Comparison of ENCODE assay signal across 28 mouse cellular contexts in the genomic region with DNA sequence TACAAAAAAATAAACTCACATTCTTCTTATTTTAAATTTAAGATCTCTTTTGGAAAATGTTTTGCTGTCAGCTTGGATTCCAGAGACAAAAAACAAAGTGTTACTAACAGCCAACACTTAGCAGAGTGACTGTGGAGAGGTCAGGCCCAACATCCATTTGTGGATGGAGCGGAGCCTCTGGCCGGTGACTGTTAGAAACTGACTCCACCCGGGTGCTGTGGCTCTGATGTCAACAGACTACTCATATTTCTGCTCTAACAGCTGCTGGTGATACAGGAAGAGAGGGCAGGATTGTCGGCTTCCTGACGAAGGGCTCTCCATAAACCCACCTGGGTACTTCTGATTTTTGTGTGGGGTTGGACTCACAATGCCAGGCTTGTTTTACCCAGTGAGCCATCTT. TPM values are rescaled to one million over a fixed set of nuclear protein-coding genes. Genes with fewer than 3 reads are reported as not detected.
DNase-seq lines count a peak whose midpoint lies in the region; ATAC-seq and TF ChIP-seq lines count a peak whose summit lies in the region.
"Had no signal": no experiment of that assay in that cellular context is flagged by ENCODE, and none has a peak within 500 bp of the region (broad histone marks: within the 10 kb centered on the region; RNA-seq: fewer than 3 reads in every experiment).

No protein-coding gene starts in this region.

- 0 out of 2 replicates have a peak, but pooled peaks cover 3% of the 10 kb centered on the region for H3K4me1 ChIP-seq in lung, embryonic 14.5 days (ENCODE audit: insufficient read depth)
- H3K4me1 ChIP-seq: limb, embryonic 15.5 days; midbrain, embryonic 10.5 days had no signal

- H3K9me3 ChIP-seq in lung, embryonic 14.5 days (ENCODE audit: low read depth, low read length) = no peaks in the 10 kb centered on the region
- H3K9me3 ChIP-seq: embryonic facial prominence, embryonic 13.5 days; limb, embryonic 15.5 days; lung, embryonic 15.5 days had no signal

- no peak overlapping the region for H3K27ac ChIP-seq in lung, embryonic 14.5 days (ENCODE audit: low read depth)
- H3K27ac ChIP-seq: embryonic facial prominence, embryonic 13.5 days; hindbrain, embryonic 14.5 days; layer of hippocampus, adult 2 months; limb, embryonic 15.5 days; liver, embryonic 14.5 days; lung, embryonic 15.5 days; midbrain, embryonic 10.5 days had no signal

- H3K4me3 ChIP-seq in lung, embryonic 14.5 days (ENCODE audit: low read depth, low read length) = no peak overlapping the region
- H3K4me3 ChIP-seq: embryonic facial prominence, embryonic 13.5 days; layer of hippocampus, adult 2 months; limb, embryonic 15.5 days; lung, embryonic 15.5 days; midbrain, embryonic 10.5 days had no signal

- H3K36me3 ChIP-seq in lung, embryonic 14.5 days (ENCODE audit: insufficient read depth) = no peaks in the 10 kb centered on the region
- H3K36me3 ChIP-seq: embryonic facial prominence, embryonic 13.5 days; limb, embryonic 15.5 days; lung, embryonic 15.5 days; midbrain, embryonic 10.5 days had no signal

- no peak for TF ChIP-seq CTCF in lung, embryonic 14.5 days (IDR thresholded peaks at IDR 0.05; ENCODE audit: low read depth)

- peak; percentile 58; the same call in 1 of the 2 replicates for ATAC-seq in lung, embryonic 14.5 days (ENCODE audit: insufficient read depth)
- no peak for ATAC-seq in inflammation-experienced regulatory T-cells, adult 6 months
- ATAC-seq: CD4-positive, CD25-positive, alpha-beta regulatory T cell, adult 4 months; forebrain, embryonic 14.5 days had no signal

- no peak overlapping the region for H3K4me2 ChIP-seq in lung, embryonic 14.5 days
- H3K4me2 ChIP-seq: embryonic facial prominence, embryonic 13.5 days; hindbrain, embryonic 14.5 days; limb, embryonic 15.5 days; lung, embryonic 15.5 days had no signal

- peak; percentile 22 for DNase-seq in embryo, embryonic 11 days
- no peak for DNase-seq in embryo, embryonic 9.5 days (ENCODE audit: extremely low spot score)
- DNase-seq in lung, embryonic 14.5 days = peak; percentile 56
- no peak for DNase-seq in lung, postnatal 25 days (ENCODE audit: low spot score)
- peak; percentile 13 for DNase-seq in gastrocnemius, postnatal 10 days
- no peak for DNase-seq in cerebellum, adult 11 months
- DNase-seq in layer of hippocampus, adult 9-11 months = no peak
- DNase-seq: adrenal gland, postnatal 14 days; cerebellum, adult 8-10 months; cerebellum, postnatal 36 days; heart, postnatal 4 days; kidney, adult 2 months; kidney, postnatal 14 days; right cerebral cortex, postnatal 14 days; spleen, adult 18-20 months had no signal

- WGBS in lung, embryonic 14.5 days = 18% methylated on average over 5 of the region's 5 CpGs

- no peak overlapping the region for H3K9ac ChIP-seq in lung, embryonic 14.5 days
- H3K9ac ChIP-seq: embryonic facial prominence, embryonic 13.5 days; hindbrain, embryonic 14.5 days; limb, embryonic 15.5 days; liver, embryonic 14.5 days; lung, embryonic 15.5 days had no signal

- no peaks in the 10 kb centered on the region for H3K27me3 ChIP-seq in lung, embryonic 14.5 days (ENCODE audit: insufficient read depth, low read length)
- H3K27me3 ChIP-seq: embryonic facial prominence, embryonic 13.5 days; limb, embryonic 15.5 days; lung, embryonic 15.5 days had no signal

RNA-seq across cellular contexts. Expression of a gene that starts 9.0 kb away (rescaled TPM):
- 1.3 and 1.9 TPM in 2 replicates for polyA plus RNA-seq in lung, embryonic 14.5 days (2014; fragmentation: Nextera tagmentation; extraction: Ambion mirVana)
- under 1 TPM; 0.16 to 0.18 TPM for total RNA-seq in gastrocnemius, postnatal 10 days (2021)
- polyA plus RNA-seq in inflammation-experienced regulatory T-cells, adult 6 months (2017; shearing (Covaris generic)) = not detected
- total RNA-seq: adrenal gland, postnatal 14 days; heart, postnatal 4 days; left cerebral cortex, postnatal 25 days had no signal
- polyA plus RNA-seq: CD4-positive, CD25-positive, alpha-beta regulatory T cell, adult 4 months; gonadal fat pad, adult 2 months; midbrain, embryonic 10.5 days; neural tube, embryonic 11.5 days had no signal

RNA-seq across cellular contexts. Expression of a gene that starts 17.1 kb away (rescaled TPM):
- polyA plus RNA-seq in lung, embryonic 14.5 days (2014; fragmentation: Nextera tagmentation; extraction: Ambion mirVana) = 6.6 TPM in 2 replicates
- 10 to 100 TPM; 26.0 to 26.5 TPM for total RNA-seq in gastrocnemius, postnatal 10 days (2021)
- 10 to 100 TPM; 15.4 to 24.0 (median 19.5) TPM for polyA plus RNA-seq in inflammation-experienced regulatory T-cells, adult 6 months (2017; shearing (Covaris generic))

Comparison
In these comparisons a context has a peak if more than half of its experiments do, and no peak if none do; other contexts are left out.
1. DNase-seq: peak in embryo, embryonic 11 days (single experiment), lung, embryonic 14.5 days (single experiment) and gastrocnemius, postnatal 10 days (single experiment); none in embryo, embryonic 9.5 days (single experiment), lung, postnatal 25 days (single experiment), cerebellum, adult 11 months (single experiment) and layer of hippocampus, adult 9-11 months (single experiment).